Mouse (Mus musculus): Measurements from ENCODE around the gene Fscn1. TPM values are rescaled to one million over a fixed set of nuclear protein-coding genes. Genes with fewer than 3 reads are reported as not detected.

Gene Fscn1
- polyA plus RNA-seq, 1 experiment from 2014 or later = 432 TPM

DNA sequence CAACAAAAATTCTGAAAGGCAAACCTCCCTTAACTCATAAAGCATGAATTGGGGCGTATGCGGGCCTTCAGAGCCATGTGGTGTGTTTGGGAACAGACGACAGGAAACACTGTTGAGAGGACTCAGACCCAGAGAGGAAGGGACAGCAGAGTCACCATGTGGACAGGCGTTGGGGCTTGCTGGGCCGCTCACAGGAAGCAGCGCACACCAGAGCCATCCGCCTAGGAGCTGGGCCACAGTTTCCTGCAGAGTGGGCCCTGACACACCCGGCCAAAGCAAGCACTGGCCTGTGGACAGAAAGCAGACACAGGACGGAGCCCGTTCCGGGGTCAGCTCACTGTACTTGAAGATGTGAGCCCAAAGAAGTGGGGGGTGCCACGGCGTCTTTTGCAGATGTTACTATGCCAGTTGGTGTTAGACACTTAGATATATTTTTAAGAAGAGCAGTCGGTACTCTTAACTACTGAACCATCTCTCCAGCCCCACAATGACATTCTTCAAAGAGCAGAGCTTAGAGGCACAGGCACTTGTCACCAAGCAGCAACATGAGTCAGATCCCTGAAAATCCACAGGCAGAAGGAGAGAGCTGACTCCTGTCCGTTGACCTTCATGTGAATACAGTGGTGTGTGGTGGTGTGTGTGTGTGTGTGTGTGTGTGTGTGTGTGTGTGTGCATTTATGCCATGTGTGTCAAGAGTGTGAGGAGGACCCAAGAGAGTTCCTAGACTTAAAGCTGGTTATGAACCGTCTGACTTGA lies 22.1 kb downstream of the Fscn1 start:
- H3K36me3 ChIP-seq = no peaks in the 10 kb centered on the region
- no peak overlapping the region for H3K9ac ChIP-seq (replicated peaks)
- no peaks in the 10 kb centered on the region for H3K27me3 ChIP-seq (replicated peaks)
- no peak overlapping the region for H3K27ac ChIP-seq (replicated peaks)
- ATAC-seq (ENCODE audit: low FRiP score) = no peak
- 79% methylated on average over 16 of the region's 16 CpGs for WGBS
- no peak overlapping the region for H3K4me2 ChIP-seq
- H3K4me3 ChIP-seq (replicated peaks) = no peak overlapping the region
- H3K9me3 ChIP-seq (replicated peaks) = no peaks in the 10 kb centered on the region
- H3K4me1 ChIP-seq = no peaks in the 10 kb centered on the region

DNA sequence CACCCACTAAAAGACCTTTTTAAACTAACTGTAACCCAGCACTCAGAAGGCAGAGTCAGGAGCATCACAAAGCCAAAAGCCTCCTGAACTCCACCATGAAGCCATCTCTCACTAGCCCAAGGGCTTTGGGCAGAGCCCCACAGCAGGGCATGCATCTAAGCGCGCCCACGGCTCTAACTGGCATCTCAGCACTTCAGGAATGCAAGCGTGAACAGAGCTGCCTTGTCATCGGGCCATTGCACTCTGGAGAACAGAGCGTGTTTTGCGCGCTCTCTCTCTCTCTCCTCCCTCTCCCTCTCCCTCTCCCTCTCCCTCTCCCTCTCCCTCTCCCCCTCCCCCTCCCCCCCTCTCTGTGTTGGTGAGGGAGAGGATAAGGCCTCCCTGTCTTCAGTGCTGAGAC lies 23.0 kb downstream of the Fscn1 start:
- no peak overlapping the region for H3K4me3 ChIP-seq (replicated peaks)
- no peak for ATAC-seq (ENCODE audit: low FRiP score)
- WGBS = 49% methylated on average over 8 of the region's 8 CpGs

GRCm38 (mm10) chr5:142984271-142984670 lies 24.1 kb downstream of the Fscn1 start:
- Histone ChIP-seq H3K36me3 (no peaks in the 10 kb centered on the region), H3K4me1 (no peaks in the 10 kb centered on the region), H3K9ac (replicated peaks) (no peak overlapping the region), H3K4me2 (no peak overlapping the region), H3K27me3 (replicated peaks) (no peaks in the 10 kb centered on the region), H3K4me3 (replicated peaks) (no peak overlapping the region), H3K9me3 (replicated peaks) (no peaks in the 10 kb centered on the region), H3K27ac (replicated peaks) (no peak overlapping the region)
- no peak for ATAC-seq (ENCODE audit: low FRiP score)
- WGBS = 70% methylated on average over 10 of the region's 10 CpGs

More for the DNA sequence above, 23.0 kb downstream of the Fscn1 start:
- Histone ChIP-seq H3K4me1 (no peaks in the 10 kb centered on the region), H3K9me3 (replicated peaks) (no peaks in the 10 kb centered on the region), H3K9ac (replicated peaks) (no peak overlapping the region), H3K4me2 (no peak overlapping the region), H3K27me3 (replicated peaks) (no peaks in the 10 kb centered on the region), H3K27ac (replicated peaks) (no peak overlapping the region), H3K36me3 (no peaks in the 10 kb centered on the region)

DNA sequence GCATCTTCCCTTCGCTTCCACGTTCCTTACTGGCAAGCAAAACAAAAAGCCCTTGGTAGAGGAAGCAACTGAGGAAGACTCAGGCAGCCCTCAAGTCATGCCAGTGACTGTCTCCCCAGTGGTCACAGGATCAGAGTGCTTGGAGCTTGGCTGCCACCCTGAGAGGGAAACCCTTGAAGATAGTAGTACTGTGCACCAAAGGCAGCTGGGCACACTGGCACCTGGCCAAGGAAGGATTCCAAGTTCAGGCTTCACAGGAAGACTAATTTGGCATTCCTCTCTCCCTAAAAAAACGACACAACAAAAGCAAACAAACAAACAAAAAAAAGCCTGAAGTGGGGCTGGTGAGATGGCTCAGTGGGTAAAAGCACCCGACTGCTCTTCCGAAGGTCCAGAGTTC lies 28.4 kb downstream of the Fscn1 start:
- no peaks in the 10 kb centered on the region for H3K9me3 ChIP-seq (replicated peaks)
- no peaks in the 10 kb centered on the region for H3K27me3 ChIP-seq (replicated peaks)
- H3K36me3 ChIP-seq = peaks cover 32% of the 10 kb centered on the region
- 68% methylated on average over 5 of the region's 5 CpGs for WGBS
- no peak overlapping the region for H3K9ac ChIP-seq (replicated peaks)
- no peak overlapping the region; the same call in 1 of the 2 replicates for H3K27ac ChIP-seq (replicated peaks)
- H3K4me2 ChIP-seq = no peak overlapping the region
- no peaks in the 10 kb centered on the region for H3K4me1 ChIP-seq
- no peak for ATAC-seq (ENCODE audit: low FRiP score)
- no peak overlapping the region for H3K4me3 ChIP-seq (replicated peaks)

DNA sequence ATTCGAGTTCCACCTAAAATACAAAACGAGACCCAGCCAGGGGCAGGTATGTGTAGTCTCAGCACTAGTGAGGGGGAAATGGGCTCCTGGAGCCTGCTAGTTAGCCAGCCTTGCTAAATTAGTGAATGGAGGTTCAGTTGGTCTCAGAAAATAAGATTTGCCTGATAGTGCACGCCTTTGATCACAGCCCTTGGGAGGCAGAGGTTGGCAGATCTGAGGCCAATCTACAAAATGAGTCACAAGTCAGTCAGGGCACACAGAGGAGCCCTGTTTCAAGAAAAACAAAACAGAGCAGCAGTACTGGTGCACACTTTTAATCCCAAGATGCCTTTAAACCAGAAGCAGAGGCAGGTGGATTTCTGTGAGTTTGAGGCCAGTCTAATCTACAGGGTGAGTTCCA lies 29.0 kb downstream of the Fscn1 start:
- Histone ChIP-seq H3K4me3 (replicated peaks) (no peak overlapping the region), H3K36me3 (peaks cover 34% of the 10 kb centered on the region), H3K27me3 (replicated peaks) (no peaks in the 10 kb centered on the region), H3K4me2 (no peak overlapping the region), H3K9ac (replicated peaks) (no peak overlapping the region), H3K4me1 (no peaks in the 10 kb centered on the region), H3K27ac (replicated peaks) (no peak overlapping the region), H3K9me3 (replicated peaks) (no peaks in the 10 kb centered on the region)
- ATAC-seq (ENCODE audit: low FRiP score) = no peak
- 91% methylated on average over 3 of the region's 3 CpGs for WGBS

GRCm38 (mm10) chr5:142994746-142995145 lies 34.6 kb downstream of the Fscn1 start:
- no peak overlapping the region for H3K9ac ChIP-seq (replicated peaks)
- no peak overlapping the region for H3K27ac ChIP-seq (replicated peaks)
- no peaks in the 10 kb centered on the region for H3K27me3 ChIP-seq (replicated peaks)
- H3K9me3 ChIP-seq (replicated peaks) = no peaks in the 10 kb centered on the region
- 96% methylated on average over 2 of the region's 2 CpGs for WGBS
- H3K36me3 ChIP-seq = peaks cover 36% of the 10 kb centered on the region
- ATAC-seq (ENCODE audit: low FRiP score) = no peak
- H3K4me3 ChIP-seq (replicated peaks) = no peak overlapping the region
- H3K4me2 ChIP-seq = no peak overlapping the region
- 0 out of 2 replicates have a peak, but pooled peaks cover 3% of the 10 kb centered on the region for H3K4me1 ChIP-seq

- no peak overlapping the region for H3K4me3 ChIP-seq (replicated peaks)
- ATAC-seq (ENCODE audit: low FRiP score) = no peak
- H3K36me3 ChIP-seq = peaks cover 13% of the 10 kb centered on the region
- H3K27ac ChIP-seq (replicated peaks) = no peak overlapping the region
- H3K27me3 ChIP-seq (replicated peaks) = no peaks in the 10 kb centered on the region
- WGBS = 77% methylated on average over 9 of the region's 9 CpGs
- H3K4me1 ChIP-seq = peaks cover 18% of the 10 kb centered on the region
- no peak overlapping the region for H3K9ac ChIP-seq (replicated peaks)
- H3K4me2 ChIP-seq = no peak overlapping the region
- no peaks in the 10 kb centered on the region for H3K9me3 ChIP-seq (replicated peaks)
Measured at GRCm38 (mm10) chr5:142997526-142997925, 37.4 kb downstream of the Fscn1 start.

- Histone ChIP-seq H3K9ac (replicated peaks) (0 out of 2 replicates have a peak overlapping the region, but pooled peaks have one; percentile 5), H3K27me3 (replicated peaks) (no peaks in the 10 kb centered on the region), H3K27ac (replicated peaks) (no peak overlapping the region), H3K9me3 (replicated peaks) (no peaks in the 10 kb centered on the region), H3K4me2 (no peak overlapping the region), H3K36me3 (0 out of 2 replicates have a peak, but pooled peaks cover 8% of the 10 kb centered on the region), H3K4me1 (peaks cover 18% of the 10 kb centered on the region), H3K4me3 (replicated peaks) (no peak overlapping the region)
- ATAC-seq (ENCODE audit: low FRiP score) = no peak
- WGBS = 49% methylated on average over 2 of the region's 2 CpGs
Measured at GRCm38 (mm10) chr5:142998171-142998570, 38.0 kb downstream of the Fscn1 start.

GRCm38 (mm10) chr5:143000091-143000490 lies 39.9 kb downstream of the Fscn1 start:
- no peak overlapping the region for H3K4me3 ChIP-seq (replicated peaks)
- no peaks in the 10 kb centered on the region for H3K27me3 ChIP-seq (replicated peaks)
- no peak overlapping the region for H3K4me2 ChIP-seq
- no peaks in the 10 kb centered on the region for H3K9me3 ChIP-seq (replicated peaks)
- whole genome bisulfite sequencing = 50% methylated on average over 4 of the region's 4 CpGs
- H3K4me1 ChIP-seq = peaks cover 18% of the 10 kb centered on the region
- H3K27ac ChIP-seq (replicated peaks) = peak overlapping the region; percentile 79; the same call in 1 of the 2 replicates
- no peak overlapping the region for H3K9ac ChIP-seq (replicated peaks)
- H3K36me3 ChIP-seq = peaks cover 7% of the 10 kb centered on the region; the same call in 1 of the 2 replicates
- no peak for ATAC-seq (ENCODE audit: low FRiP score)

GRCm38 (mm10) chr5:143000654-143001500 lies 40.7 kb downstream of the Fscn1 start:
- ATAC-seq (ENCODE audit: low FRiP score) = no peak
- no peaks in the 10 kb centered on the region for H3K9me3 ChIP-seq (replicated peaks)
- 41% methylated on average over 9 of the region's 9 CpGs for WGBS
- 0 out of 2 replicates have a peak overlapping the region, but pooled peaks have one; percentile 14 for H3K9ac ChIP-seq (replicated peaks)
- no peak overlapping the region for H3K4me3 ChIP-seq (replicated peaks)
- H3K27me3 ChIP-seq (replicated peaks) = no peaks in the 10 kb centered on the region
- H3K4me2 ChIP-seq = peak overlapping the region; percentile 17; the same call in 1 of the 2 replicates
- H3K36me3 ChIP-seq = peaks cover 7% of the 10 kb centered on the region; the same call in 1 of the 2 replicates
- peak overlapping the region; percentile 79 for H3K27ac ChIP-seq (replicated peaks)
- peaks cover 18% of the 10 kb centered on the region for H3K4me1 ChIP-seq

- Histone ChIP-seq H3K4me1 (peaks cover 8% of the 10 kb centered on the region; the same call in 1 of the 2 replicates), H3K9ac (replicated peaks) (no peak overlapping the region), H3K36me3 (peaks cover 38% of the 10 kb centered on the region), H3K27ac (replicated peaks) (peak overlapping the region; percentile 61), H3K4me3 (replicated peaks) (no peak overlapping the region), H3K4me2 (no peak overlapping the region), H3K9me3 (replicated peaks) (no peaks in the 10 kb centered on the region), H3K27me3 (replicated peaks) (no peaks in the 10 kb centered on the region)
- no peak for ATAC-seq (ENCODE audit: low FRiP score)
- WGBS = 36% methylated on average over 11 of the region's 11 CpGs
Measured at GRCm38 (mm10) chr5:143009383-143009782, 49.2 kb downstream of the Fscn1 start.
